Mouse (Mus musculus) heart, adult 2 months (tissue): ENCODE measurements around the gene Efna3. TPM values are rescaled to one million over a fixed set of nuclear protein-coding genes. Genes with fewer than 3 reads are reported as not detected.

Source experiments
- DNase-seq, 2 experiments: peaks; one replicate each; pipeline ENCODE4 v3.0.0; 2021
- H3K27ac ChIP-seq: fragments of 200-600 bp; 2 replicates; pipeline ENCODE4 v1.8.1; 2022
- H3K27me3 ChIP-seq: fragments of 200-500 bp; 2 replicates; pipeline ENCODE4 v1.6.1; 2012; ENCODE audit warnings: mild to moderate bottlenecking, low read length, inconsistent platforms, mixed read lengths; ENCODE audit not compliant: control insufficient read depth, insufficient read depth
- H3K36me3 ChIP-seq: fragments of 200-500 bp; 2 replicates; pipeline ENCODE4 v1.6.1; 2012; ENCODE audit warnings: low read length, inconsistent platforms; ENCODE audit not compliant: control insufficient read depth, insufficient read depth
- H3K4me1 ChIP-seq: fragments of 200-500 bp; 2 replicates; pipeline ENCODE4 v1.6.1; 2011; ENCODE audit warnings: low read length; ENCODE audit not compliant: control insufficient read depth, insufficient read depth
- H3K4me3 ChIP-seq: fragments of 200-600 bp; 2 replicates; pipeline ENCODE4 v1.8.1; 2022
- H3K79me2 ChIP-seq: fragments of 200-500 bp; replicated peaks from 2 replicates; pipeline ENCODE4 v1.6.1; 2012; ENCODE audit warnings: mild to moderate bottlenecking, inconsistent platforms, low read length, moderate library complexity, mixed read lengths; ENCODE audit not compliant: control insufficient read depth, insufficient read depth
- H3K9ac ChIP-seq: fragments of 200-500 bp; 2 replicates; pipeline ENCODE4 v1.6.1; 2012; ENCODE audit warnings: low read depth, mild to moderate bottlenecking, control low read depth, inconsistent platforms, low read length, mixed read lengths
- CTCF ChIP-seq: fragments of 200-600 bp; IDR thresholded peaks from 2 replicates; pipeline ENCODE4 v1.8.1; 2022; ENCODE audit warnings: antibody characterized with exemption, mild to moderate bottlenecking, moderate library complexity
- EP300 ChIP-seq: fragments of 200-500 bp; IDR thresholded peaks from 2 replicates; pipeline ENCODE4 v1.6.1; 2011; ENCODE audit warnings: low read depth, low read length, control low read depth; ENCODE audit not compliant: insufficient read depth
- POLR2A ChIP-seq: fragments of 200-500 bp; IDR thresholded peaks from 2 replicates; pipeline ENCODE4 v1.6.1; 2011; ENCODE audit warnings: mild to moderate bottlenecking, low read depth, low read length, control low read depth; ENCODE audit not compliant: insufficient read depth
- WGBS: fragments of 180-500 bp; shearing (Covaris S2); methylation state at CpG from one replicate; pipeline ENCODE4 v1.1.7; 2018; 5-methylcytosine and 5-hydroxymethylcytosine counted together
- intact Hi-C: fragments of 180-260 bp; cut with DNase I; formaldehyde crosslinking; loops from one replicate; pipeline ENCODE4 v1.15.1; 2025
- polyA plus RNA-seq: library from polyadenylated mRNA; depleted of rRNA; stranded (reverse); fragments of >200 nt; gene quantifications from 2 replicates; pipeline ENCODE4 v1.2.3, GENCODE M21; 2012
- total RNA-seq, 2 experiments: library from RNA; stranded (reverse); gene quantifications; 2 replicates each; pipeline ENCODE4 v1.2.3; 2021

The Efna3 gene
- total and polyA plus RNA-seq, 3 experiments, result not detected

GRCm38 (mm10) chr3:89308089-89308488 is 14.7 kb downstream of the Efna3 start:
- Histone ChIP-seq H3K4me3 (no peak overlapping the region), H3K36me3 (no peaks in the 10 kb centered on the region), H3K9ac (no peak overlapping the region), H3K27me3 (no peaks in the 10 kb centered on the region), H3K4me1 (no peaks in the 10 kb centered on the region), H3K27ac (no peak overlapping the region), H3K79me2 (no peaks in the 10 kb centered on the region)
- 2% methylated on average over 9 of the region's 9 CpGs for WGBS
- DNase-seq, result peak; percentile 65 to 69
- intact Hi-C loops, result loop anchor here (1.0 kb wide), 1 partner anchor 58 kb away; no protein-coding TSS in a partner anchor
- TF ChIP-seq POLR2A (no peak), CTCF (peak; percentile 88), EP300 (peak; percentile 82; the same call in 1 of the 2 replicates)

- Histone ChIP-seq H3K36me3 (no peaks in the 10 kb centered on the region), H3K27ac (no peak overlapping the region), H3K9ac (no peak overlapping the region), H3K4me3 (no peak overlapping the region), H3K27me3 (no peaks in the 10 kb centered on the region), H3K79me2 (no peaks in the 10 kb centered on the region), H3K4me1 (no peaks in the 10 kb centered on the region)
- 84% methylated on average over 8 of the region's 8 CpGs for WGBS
- intact Hi-C loops, result no loop called here
- no peak for DNase-seq
- no peak for TF ChIP-seq EP300
- TF ChIP-seq POLR2A, result no peak
- TF ChIP-seq CTCF, result no peak
These were observed 17.0 kb downstream of the Efna3 start for GRCm38 (mm10) chr3:89305551-89306325.

GRCm38 (mm10) chr3:89305105-89305504 is 17.7 kb downstream of the Efna3 start:
- no peaks in the 10 kb centered on the region for H3K27me3 ChIP-seq
- H3K79me2 ChIP-seq, result no peaks in the 10 kb centered on the region
- intact Hi-C loops, result no loop called here
- H3K4me1 ChIP-seq, result no peaks in the 10 kb centered on the region; the same call in 1 of the 2 replicates
- no peak overlapping the region for H3K9ac ChIP-seq
- DNase-seq, result no peak
- H3K27ac ChIP-seq, result no peak overlapping the region
- WGBS, result 74% methylated on average over 4 of the region's 4 CpGs
- no peak overlapping the region for H3K4me3 ChIP-seq
- TF ChIP-seq POLR2A, result no peak
- no peak for TF ChIP-seq EP300
- TF ChIP-seq CTCF, result no peak
- no peaks in the 10 kb centered on the region for H3K36me3 ChIP-seq

- H3K4me1 ChIP-seq, result no peaks in the 10 kb centered on the region; the same call in 1 of the 2 replicates
- H3K9ac ChIP-seq, result no peak overlapping the region
- intact Hi-C loops, result no loop called here
- H3K27ac ChIP-seq, result no peak overlapping the region
- 74% methylated on average over 6 of the region's 6 CpGs for WGBS
- H3K79me2 ChIP-seq, result no peaks in the 10 kb centered on the region
- H3K36me3 ChIP-seq, result no peaks in the 10 kb centered on the region
- no peaks in the 10 kb centered on the region for H3K27me3 ChIP-seq
- no peak overlapping the region for H3K4me3 ChIP-seq
- no peak for TF ChIP-seq POLR2A
- no peak for TF ChIP-seq EP300
- no peak for TF ChIP-seq CTCF
- no peak for DNase-seq
These were observed 18.3 kb downstream of the Efna3 start for GRCm38 (mm10) chr3:89304440-89304839.

- intact Hi-C loops, result no loop called here
- no peak overlapping the region for H3K9ac ChIP-seq
- 77% methylated on average over 2 of the region's 2 CpGs for WGBS
- H3K36me3 ChIP-seq, result no peaks in the 10 kb centered on the region
- no peak overlapping the region for H3K4me3 ChIP-seq
- H3K79me2 ChIP-seq, result no peaks in the 10 kb centered on the region
- H3K27ac ChIP-seq, result no peak overlapping the region
- no peaks in the 10 kb centered on the region; the same call in 1 of the 2 replicates for H3K4me1 ChIP-seq
- no peak for DNase-seq
- TF ChIP-seq CTCF, result peak; percentile 52
- no peak for TF ChIP-seq POLR2A
- no peak for TF ChIP-seq EP300
- H3K27me3 ChIP-seq, result no peaks in the 10 kb centered on the region
These were observed 22.3 kb downstream of the Efna3 start for GRCm38 (mm10) chr3:89300514-89300913.

- Histone ChIP-seq H3K36me3 (no peaks in the 10 kb centered on the region), H3K79me2 (no peaks in the 10 kb centered on the region), H3K27me3 (no peaks in the 10 kb centered on the region), H3K4me3 (no peak overlapping the region), H3K27ac (no peak overlapping the region), H3K9ac (no peak overlapping the region), H3K4me1 (no peaks in the 10 kb centered on the region; the same call in 1 of the 2 replicates)
- 53% methylated on average over 1 of the region's 1 CpGs for WGBS
- intact Hi-C loops, result no loop called here
- DNase-seq, result no peak
- TF ChIP-seq CTCF, result no peak
- TF ChIP-seq POLR2A, result no peak
- TF ChIP-seq EP300, result no peak
These were observed 22.7 kb downstream of the Efna3 start for GRCm38 (mm10) chr3:89300071-89300470.
